Mouse (Mus musculus) lung, postnatal 36 days (tissue): ENCODE measurements around the gene Senp1.

Experiments
- DNase-seq: peaks from one replicate; pipeline ENCODE4 v3.0.0; 2022; ENCODE audit warnings: mixed read lengths

The Senp1 gene

DNA sequence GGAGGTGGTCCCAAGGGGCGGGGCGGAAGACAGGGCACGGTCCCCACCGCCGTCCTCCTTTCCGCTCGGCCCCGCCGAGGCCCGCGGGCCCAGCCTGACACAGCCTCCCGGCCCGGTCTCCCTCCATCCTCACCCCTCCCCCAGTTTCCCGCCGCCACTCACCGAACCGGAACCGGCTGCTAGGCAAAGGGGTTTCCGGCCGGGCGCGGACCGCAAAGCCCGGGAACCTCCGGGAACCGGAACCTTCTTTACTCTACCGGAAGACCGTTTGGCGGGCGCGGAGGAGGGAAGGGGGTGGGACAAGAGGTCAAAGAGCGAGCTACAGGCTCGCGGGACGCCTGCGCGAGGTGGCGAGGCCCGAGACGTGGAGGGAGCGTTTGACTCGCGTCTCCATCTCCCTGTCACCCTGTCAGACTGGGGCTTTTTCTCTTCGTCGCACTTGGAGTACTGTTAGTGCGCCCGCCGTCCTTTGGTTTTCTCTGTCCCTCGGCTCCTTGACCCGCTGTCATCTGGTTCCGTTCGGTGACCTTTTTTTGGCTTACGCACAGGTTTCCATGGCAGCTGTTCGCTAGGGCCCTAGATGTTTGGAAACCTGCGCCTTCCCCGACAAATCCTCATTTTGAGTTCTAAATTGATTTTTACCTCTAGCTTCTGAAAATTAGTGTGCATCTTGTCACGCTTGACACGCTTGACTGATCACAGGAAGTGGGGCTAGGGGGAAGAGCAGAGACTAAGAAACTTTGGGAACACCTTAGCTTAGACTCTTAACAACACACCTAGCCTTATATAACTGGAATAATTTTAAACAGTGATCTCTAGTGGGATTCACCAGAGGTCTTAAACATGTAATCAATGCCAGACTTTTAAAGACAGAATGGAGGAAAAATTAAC is at the start of gene Senp1:
TSS of gene Senp1 (minus strand) at position 624 of the 891 bp plus-strand sequence.
- peak; percentile 93 for DNase-seq

DNA sequence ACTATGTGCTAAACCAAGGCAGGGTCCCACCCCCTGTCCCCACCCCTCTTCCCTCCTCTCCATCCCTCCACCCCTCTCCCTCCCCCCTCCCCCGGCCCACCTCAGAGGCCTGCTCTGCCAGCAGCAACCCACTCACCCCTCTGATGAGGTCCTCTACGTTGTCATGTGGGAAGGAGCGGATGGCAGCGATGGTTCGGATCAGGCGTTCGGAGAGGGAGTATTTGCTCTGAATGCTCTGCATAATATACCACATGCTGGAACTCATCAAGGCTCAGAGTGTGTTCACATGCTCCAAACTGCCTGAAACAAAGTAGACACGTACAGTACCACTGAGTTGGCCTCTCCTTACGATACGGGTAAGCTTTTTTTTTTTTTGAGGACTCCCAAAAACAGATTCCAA is 49.0 kb upstream of the Senp1 start:
- no peak for DNase-seq

DNA sequence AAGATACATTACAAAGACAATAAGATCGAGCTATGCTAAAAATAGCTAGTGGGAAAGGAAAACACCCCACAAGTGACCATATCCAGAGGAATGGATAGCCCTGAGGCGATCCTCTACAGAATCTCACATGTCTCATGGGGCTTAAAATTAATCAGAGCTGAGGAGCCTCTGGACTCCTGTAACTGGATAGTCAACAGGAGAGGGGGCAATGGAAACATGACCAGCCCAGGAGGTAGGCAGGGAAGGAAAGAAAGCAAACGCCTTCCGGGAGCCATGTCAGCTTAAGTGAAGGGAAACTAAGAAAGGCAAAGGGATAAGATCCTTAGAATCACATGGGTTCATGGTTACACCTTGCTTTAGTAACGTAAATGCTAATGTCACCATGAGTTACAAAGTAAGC is 47.3 kb upstream of the Senp1 start:
- no peak for DNase-seq

DNA sequence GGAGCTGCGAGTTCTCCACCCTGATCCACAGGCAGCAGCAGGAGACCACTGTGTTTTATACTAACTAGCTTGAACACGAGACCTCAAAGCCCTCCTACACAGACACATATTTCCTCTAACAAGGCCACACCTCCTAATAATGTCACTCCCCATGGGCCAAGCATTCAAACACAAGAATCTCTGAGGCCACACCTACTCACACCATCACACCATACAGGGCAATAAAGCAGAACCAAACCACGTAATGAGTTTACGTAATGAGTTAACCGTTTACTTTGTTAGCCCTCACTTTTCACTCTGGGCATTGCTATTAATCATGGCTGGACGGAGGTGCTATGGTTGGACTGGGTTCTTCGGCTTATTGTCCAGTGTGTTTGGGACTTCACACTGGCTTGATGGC is 46.2 kb upstream of the Senp1 start:
- no peak for DNase-seq

DNA sequence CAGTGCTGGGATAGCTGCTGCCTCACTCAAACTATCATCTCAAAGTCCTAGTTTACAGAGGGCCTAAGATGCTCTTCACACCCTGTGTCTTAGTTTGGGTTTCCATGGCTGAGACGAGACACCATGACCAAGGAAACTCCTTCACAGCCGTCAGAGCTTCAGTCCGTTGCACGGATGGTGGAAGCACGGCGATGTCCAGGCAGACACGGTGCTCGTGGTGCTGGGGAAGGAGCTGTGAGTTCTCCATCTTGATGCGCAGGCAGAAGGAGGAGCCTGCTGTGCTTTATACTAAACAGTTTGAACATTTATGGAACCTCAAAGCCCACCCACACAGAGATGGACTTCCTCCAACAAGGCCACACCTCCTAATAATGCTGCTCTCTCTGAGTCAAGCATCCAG is 43.3 kb upstream of the Senp1 start:
- DNase-seq, result no peak

DNA sequence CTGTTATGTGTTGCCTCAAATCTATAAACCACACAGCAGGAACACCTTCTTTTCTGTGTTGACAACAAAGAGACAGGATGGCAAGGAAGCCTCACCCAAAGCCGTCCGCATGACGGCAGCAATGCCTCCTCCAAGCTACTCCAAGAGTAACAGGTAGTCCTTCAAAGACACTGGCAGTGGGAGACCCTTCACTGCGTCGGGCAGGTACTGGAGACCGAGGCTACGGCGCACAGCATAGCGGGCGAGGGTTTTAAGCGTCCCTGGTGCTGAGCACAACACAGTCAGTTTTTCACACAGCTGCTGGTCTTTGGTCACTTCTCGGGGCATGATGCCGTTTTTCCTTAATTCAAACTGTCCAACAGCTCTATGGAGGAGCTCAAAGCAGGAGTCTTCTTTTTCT is 42.1 kb upstream of the Senp1 start:
- DNase-seq, result no peak

DNA sequence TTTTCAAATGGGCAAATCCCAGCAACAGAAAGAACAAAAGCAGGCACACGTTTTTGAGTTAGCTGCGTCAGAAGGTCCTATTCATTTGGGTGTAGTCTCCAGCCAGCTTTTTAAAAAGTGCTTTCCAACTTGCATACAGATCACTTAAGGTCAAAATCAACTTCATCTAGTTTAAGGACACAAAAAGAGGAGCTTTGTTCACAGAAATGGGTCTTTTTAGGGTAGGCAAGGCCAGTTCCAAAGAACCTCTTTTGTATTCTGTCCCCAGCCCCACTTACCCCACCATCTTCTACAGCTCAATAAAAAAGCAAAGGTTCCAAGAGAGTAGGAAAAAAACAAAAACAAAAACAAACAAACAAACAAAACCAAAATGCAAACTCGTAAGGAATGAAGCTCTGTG is 41.1 kb upstream of the Senp1 start:
- DNase-seq, result no peak

DNA sequence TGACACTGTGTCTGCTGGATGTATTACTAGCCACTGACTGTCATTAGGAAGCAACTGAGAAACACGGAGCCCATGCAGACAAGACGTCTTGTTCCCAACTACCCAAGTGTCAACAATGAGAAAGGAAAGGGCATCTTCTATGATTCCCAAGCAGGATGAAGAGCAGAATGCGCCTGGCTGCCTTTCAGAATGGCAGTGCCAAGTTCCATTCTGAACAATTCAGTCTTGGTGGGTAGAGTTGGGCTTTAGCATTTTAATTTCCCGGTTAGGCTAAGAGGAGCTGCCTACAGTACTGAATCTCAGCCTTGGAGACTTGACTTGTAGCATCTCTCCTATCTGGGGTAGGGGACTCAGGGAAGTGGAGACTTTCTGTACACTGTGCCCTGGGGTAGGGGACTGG is 40.5 kb upstream of the Senp1 start:
- no peak for DNase-seq

DNA sequence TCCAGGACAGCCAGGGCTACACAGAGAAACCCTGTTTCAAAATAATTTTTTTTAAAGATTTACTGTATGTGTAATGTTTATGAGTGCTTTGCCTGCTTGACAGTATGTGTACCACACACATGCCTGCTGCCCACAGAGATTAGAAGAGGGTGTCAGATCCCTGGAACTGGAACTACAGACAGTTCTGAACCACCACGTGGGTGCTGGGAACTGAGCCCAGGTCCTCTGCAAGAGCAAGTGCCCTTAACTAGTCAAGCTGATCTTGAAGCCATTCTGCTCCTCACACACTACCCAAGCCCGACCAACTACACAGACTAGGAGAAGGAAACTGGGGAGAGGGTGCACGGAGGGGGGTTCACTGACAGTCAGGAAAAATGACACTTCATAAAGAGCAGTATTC is 39.9 kb upstream of the Senp1 start:
- no peak for DNase-seq

DNA sequence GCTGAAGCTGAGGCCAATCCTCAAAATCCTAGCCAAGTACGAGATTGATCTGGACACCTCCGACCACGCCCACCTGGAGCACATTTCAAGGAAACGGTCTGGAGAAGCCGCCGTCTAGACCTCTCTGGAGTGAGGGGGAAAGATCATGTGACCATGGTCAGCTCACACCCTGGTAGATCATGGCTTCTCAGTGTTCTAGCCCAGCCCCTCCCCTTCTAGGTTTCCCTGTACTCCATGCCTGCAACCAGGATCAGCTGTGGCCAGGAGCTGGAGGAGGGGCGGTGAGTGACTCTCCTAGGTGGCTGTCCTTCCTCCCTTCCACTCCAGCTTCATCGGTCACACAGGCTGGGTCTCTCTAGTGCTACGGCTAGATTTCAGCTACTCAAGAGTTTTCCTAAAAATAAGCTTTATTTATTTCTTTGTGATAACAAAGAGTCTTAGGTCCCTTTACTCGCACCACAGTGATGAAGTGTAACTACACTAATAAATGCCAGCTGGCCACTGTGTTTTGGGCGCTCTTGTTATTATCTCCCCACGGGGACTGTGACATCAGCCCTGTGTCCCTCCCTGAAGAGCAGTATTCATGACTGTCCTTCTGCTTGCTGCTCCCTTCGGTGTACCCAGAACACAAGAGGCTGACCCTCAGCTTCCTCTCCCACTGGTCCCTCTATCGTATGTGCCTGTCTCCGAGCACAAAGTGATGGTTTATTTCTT is 38.6 kb upstream of the Senp1 start:
- DNase-seq, result peak; percentile 35

DNA sequence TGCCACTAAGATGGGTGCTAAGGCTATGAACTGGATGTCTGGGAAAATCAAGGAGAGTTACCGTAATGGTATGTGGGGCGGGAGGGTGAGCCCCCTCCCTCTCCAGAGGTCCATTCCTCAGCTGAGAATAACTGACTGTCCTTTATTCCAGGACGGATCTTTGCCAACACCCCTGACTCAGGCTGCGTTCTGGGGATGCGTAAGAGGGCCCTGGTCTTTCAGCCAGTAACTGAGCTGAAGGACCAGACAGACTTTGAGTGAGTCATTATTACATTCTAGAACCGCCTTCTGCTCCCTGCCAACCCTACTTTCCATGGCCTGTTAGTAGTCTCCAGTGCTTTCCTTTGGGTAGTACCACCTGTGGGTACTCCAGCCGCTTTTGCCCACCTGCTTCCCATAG is 37.9 kb upstream of the Senp1 start:
- no peak for DNase-seq

DNA sequence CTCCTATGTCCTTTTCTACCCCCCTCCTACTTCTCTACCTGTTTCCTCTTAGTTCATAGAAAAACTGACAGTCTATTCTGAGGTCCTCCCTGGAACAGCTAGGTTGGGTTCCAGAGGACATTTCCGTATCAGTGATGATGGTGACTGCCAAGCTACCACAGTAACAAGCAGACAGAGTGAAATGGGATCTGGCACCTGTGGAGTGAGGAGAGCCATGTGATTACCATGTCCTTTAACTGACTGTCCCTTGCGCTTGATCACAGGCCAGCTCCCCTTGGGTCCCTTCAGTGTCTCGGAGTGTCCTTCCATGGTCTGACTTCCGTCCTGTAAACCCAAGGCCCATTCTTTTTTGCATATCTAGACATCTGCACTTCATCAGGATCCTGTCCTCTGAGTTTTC is 37.5 kb upstream of the Senp1 start:
- DNase-seq, result no peak

DNA sequence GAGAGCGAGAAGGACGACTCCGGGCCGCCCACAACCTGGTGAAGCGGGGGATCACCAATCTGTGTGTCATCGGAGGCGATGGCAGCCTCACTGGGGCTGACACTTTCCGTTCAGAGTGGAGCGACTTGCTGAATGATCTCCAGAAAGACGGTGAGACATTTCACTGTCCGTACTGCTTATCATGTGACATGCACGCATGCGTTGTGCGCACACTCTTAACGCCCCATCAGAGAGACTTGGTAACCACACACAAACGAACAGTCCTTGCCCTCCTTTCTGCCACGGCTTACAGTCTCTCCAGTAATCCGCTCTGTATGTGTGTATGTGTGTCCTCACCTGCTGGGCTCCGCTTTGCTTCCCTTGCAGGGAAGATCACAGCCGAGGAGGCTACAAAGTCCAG is 27.3 kb upstream of the Senp1 start:
- no peak for DNase-seq

DNA sequence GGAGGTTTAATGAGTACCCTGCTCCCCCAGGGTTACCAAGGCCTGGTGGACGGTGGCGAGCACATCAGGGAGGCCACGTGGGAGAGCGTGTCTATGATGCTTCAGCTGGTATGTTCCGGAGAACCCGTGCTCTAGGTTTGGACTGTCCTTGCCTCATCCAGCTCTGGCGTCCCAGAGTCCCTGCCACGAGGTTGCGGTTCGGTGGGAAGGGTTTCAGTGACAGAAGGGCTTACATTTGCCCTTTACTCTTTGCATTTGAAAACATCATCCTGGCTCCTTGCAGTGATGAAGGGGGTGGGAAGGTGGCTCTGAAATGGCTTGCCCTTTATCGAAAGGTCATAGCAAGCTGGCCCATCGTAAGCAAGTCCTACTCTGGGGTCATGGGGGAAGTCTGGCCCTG is 25.8 kb upstream of the Senp1 start:
- DNase-seq, result no peak

DNA sequence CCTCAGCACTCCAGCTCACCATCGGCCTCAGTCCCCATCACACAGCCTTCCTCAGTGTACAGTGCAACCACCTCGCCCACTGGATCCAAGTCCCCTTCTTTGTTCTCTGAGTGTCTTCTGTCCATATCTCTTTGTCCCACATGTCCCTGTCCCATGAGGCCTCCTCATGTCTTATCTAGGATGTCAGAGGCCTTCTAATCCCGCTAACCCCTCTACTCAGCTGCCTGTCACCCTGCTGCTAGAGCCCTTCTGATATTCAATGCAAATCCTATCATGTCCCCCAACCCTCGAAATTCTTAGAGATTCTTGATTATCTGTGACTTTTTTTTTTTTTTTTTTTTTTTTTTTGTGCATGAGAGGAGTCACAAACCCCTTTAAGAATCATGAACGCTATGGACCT is 22.7 kb upstream of the Senp1 start:
- DNase-seq, result no peak

DNA sequence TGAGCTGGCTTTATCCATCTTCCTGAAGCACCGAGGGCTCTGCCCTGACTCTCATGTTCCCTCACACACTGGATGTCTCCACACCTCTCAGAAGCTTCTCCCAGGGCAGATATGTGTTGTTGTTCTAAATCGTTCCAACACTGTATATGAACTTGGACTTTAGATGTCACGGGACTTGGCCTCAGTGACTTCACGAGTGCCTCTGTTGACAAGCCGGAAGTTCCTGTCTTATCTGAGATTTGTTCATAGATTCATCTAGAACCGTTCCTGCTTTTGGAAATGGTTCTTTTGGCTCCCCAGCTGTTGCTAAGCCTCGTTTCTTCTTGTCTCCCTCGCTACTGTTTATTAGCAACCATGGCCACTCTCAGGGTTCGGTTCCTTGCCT is 22.2 kb upstream of the Senp1 start:
- DNase-seq, result no peak

DNA sequence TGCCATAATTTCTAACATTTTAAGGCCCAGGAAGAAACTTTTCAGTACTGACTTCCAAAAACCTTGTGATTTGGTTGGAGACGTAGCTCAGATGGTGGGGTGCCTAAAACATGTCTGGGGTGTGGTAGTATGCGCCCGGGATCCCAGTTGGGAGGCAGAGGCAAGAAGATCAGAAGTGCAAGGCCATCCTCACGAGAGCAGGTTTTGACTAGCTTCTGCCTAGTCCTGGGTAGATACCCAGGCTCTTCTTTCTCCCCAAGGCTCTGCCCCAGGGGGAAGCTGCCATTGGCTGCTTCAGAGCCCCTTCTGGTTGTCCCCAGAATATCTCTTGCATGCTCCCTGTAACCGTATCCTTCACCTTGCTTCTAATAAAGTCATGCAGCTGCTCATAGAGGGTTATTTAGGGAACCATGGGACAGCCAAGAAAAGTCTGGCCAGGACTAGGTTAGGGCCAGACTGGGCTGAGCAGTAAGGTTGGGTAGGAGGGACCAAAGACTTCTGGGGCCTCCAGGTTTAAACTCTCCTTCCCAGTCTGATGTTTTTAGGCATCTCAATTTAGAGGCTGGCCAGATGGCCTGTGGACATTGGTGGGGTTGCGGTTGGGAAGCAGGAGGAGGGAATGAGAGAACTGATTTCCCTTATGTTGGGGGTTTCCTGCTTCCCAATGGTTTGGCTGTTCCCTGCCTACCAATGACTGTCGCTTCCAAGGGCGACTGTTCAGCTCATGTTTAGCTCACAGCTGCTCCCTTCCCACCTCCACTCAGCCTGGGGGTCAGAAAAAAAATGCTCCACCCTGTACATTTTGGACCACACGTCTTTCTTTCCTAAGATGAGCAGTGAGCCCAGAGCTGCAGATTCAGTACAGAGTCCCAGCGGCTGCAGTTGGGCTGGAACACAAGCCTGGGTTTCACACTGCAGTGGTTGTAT is 21.6 kb upstream of the Senp1 start:
- DNase-seq, result no peak

DNA sequence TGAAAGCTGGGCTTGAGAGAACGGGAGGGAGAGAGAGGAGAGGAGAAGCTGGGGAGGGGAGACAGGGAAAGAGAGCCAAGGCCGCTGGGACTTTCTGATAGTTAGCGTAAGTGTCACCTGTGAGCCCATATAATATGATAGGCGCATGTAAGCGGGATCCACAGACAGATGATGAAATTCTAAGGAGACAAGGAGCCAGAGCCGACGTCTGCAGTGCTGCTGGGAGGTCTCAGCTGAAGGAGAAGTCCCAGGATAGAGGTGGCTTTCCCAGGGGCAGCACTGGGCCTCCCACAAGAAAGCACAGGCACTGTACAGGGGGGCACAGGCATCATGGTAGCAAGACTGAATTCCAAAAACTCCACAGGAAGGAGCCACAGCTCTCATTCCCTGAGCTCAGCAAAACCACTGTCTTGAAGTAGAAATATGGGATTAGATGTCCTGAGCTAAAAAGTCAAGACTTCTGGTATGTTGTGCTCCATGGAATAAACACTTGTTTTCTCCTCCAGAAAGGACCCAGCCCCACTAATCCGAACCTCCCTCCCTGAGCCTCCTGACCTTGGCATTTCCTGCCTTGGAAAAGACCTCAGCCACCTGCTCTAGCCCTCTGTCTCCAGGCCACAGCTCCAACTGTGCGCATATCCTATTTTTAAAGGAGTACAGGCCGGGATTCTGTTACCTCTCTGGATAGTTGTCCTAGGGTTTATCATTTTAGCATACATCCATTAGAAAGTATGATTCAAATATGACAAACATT is 20.7 kb upstream of the Senp1 start:
- DNase-seq, result no peak

DNA sequence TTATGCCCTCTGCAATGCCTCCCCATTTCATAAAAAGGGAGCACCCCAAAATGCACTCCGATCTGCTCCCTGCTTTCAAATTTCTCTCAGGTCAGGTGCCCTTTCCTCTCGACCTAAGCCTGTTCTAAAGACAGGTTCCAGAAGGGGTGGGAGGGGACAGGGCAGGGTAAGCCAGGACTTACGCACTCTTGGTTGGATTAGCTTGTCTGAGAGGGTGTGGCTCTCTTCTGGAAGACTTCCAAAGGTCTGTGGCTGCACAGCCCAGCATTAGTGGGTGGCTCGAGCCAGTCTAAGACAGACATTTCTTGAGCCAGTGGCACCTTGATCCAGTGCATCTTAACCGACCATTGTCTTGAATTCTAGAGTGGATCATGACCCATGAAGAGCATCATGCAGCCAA is 18.2 kb upstream of the Senp1 start:
- peak; percentile 14 for DNase-seq

DNA sequence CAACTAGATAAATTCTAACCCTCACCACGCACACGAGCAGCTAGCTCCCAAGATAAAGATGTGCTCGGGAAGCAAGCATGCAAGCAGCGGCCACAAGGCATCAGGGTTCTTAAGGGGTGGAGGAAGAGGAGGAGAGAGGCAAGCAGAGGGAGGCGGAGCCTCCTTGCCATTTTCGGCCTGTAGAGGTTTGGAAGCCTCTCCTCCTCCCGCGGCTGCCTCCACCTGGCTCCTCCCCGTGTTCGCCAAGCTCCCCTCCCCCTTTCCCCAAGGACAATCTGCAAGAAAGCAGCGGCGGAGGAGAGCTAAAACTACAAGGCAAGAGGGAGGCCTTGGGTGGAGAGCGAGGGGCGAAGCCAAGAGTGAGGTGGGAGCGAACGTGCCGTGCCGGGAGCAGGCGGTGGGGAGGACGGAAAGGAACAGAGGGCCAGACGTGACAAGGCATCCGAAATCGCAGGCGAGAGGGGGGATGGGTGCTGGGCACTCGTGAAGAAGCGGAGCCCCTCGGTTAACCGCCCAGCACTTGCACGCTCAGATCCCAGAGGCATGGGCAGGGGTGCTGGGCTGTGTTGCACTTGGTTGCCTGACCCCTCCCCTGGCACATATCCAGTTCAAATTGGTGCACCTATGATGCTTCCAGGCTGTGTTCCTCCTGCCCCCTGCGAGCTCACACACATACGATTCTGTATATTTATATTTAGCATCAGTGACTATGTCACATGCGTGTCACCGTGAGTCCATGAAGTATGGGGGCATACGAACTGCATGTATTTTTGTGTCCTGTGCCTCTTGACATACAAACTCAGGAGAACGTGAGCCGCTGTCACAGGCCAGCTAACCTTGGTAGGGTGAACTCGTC is 15.0 kb upstream of the Senp1 start:
- peak; percentile 90 for DNase-seq

DNA sequence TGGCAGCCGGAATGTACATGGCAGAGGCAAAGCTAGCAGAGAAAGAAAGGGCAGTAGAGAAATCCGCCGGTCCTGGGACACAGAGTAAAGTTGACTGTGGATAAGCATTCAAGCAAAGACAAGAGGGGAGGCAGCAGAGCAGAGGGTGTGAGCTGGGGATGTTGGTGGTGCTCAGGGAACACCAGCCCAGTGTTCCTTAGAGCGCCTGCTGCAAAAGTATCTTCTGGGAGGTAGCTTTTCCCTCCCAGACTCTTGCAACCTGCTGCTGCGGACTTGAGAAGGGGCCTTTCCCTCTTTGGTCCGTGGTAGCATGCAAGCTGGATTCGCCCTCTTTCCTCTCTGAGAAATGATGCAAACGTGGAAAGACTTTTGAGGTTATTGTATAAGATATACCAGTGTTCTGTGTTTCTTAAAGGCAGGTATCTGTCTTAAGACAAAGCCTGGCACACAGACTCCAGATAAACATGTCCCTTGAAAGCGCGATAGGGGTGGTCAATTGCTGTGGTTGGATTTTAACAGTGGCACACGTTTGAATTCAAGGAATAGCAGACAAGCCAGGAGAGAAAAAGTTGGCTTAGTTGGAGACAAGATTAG is 14.3 kb upstream of the Senp1 start:
- DNase-seq, result no peak
